Mouse (Mus musculus): Measurements from ENCODE around the gene Letmd1.

The Letmd1 gene

GRCm38 (mm10) chr15:100508454-100509167, 39.8 kb downstream of the Letmd1 start:
- DNase-seq (ENCODE audit: low spot score), result no peak

- no peak for DNase-seq (ENCODE audit: low spot score)
Measured at GRCm38 (mm10) chr15:100510072-100510471, 41.2 kb downstream of the Letmd1 start.

DNA sequence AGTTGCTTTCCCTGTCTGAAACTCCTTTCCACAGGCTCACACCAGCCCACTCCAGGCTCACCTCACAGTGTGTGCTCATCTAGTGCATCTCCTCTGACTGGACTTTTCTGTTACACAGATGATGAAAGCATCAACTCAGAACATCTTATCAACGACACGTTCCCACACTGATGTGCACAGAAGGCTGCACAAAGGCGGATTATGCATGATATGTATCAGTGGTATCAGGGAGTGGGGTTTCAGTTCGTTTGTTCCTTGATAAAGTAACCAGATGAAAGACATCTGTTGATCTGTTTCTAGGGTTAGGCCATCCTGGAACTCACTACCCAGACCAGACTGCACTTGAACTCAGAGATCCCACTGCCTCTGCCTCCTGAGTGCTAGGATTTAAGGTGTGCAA, 44.6 kb downstream of the Letmd1 start:
- no peak for DNase-seq (ENCODE audit: low spot score)

DNA sequence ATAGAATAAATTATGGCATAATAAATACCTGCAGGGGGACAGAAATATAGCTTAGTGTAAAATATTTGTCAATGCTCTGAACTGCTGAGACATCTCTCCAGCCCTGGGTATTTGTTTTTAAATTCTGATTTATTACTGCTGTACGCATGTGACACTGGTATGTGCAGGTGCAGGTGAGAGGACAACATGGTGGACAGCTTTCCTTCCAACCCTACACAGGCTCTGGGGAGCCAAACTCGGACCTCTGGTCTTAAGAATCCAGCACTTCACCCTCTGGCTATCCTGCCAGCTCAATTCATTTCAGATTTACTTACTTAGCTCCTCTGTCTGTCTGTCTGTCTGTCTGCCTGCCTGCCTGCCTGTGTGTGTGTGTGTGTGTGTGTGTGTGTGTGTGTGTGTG, 46.3 kb downstream of the Letmd1 start:
- DNase-seq (ENCODE audit: low spot score), result no peak

DNA sequence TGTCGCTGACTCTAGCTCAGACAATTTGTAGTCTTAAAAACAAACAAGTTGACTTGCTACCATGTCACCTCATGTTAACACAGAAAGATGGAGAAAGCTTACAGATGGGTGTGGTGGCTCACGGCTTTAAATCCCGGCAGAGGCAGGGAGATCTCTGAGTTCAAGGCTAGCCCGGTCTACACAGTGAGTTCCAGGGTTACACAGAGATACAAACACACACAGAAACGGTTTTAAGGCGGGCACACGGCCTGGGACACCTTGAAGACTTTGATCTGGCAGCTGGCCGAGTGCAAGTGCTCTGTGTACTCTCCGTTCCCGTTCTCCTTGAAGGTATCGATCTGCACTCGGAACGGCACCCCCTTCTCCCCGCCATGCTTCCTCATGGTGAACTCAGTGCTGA, 51.5 kb downstream of the Letmd1 start:
- no peak for DNase-seq (ENCODE audit: low spot score)

DNA sequence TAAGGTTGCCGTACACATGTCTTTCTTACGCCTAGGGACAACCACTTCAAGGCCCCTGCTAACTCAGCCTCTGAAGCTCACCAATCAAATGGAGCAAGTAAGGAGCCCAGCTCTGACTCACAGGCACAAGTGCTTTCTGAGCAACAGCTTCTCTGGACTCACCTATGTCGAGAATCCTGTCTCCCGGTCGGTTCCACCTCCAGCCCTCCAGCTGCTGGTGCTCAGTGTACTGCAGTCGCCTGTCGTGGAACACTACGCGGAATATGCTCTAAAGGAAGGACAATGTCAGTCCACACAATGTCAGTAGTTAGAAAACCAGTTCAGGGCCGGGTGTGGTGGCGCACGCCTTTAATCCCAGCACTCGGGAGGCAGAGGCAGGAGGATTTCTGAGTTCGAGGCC, 56.6 kb downstream of the Letmd1 start:
- DNase-seq (ENCODE audit: low spot score), result no peak

DNA sequence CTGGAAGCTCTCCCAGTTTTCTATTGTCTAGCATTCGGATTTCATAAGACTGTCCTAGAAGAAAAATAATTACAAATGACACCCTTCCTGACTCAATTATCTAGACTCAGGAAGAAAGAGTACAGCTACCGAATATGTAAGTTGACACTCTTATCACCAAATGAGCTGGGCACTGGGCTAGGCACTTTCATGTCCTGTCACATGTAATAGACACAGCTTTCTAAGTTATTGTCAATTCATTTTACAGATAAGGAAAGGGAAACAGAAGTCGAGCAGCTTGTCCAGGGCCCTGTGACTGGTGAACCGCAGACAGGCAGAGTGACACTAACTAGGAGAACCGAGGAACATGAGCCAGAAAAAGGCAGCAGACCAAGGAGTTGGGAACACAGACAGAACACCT, 59.1 kb downstream of the Letmd1 start:
- no peak for DNase-seq (ENCODE audit: low spot score)
